Comparison of ENCODE assay signal across 24 mouse cellular contexts in the genomic region with DNA sequence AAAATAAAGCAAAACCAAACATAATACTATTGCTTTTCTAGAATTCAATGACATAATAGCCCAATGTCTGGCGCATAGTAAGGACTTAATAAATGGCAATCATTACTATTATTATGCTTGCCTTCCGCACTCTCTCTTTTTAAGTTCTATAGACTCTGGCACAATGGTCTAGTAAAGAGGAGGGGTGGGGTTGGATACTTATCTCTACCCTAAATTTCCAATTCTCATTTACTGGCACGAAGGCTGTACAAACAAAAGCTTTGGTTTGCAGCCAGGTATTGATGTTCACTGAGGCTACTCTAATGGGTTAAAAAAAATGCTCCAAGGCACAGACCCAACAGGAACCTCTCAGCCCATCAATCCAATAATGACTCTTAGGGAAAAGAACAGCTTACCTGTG.
DNase-seq lines count a peak whose midpoint lies in the region; ATAC-seq and TF ChIP-seq lines count a peak whose summit lies in the region.
"Had no signal": no experiment of that assay in that cellular context is flagged by ENCODE, and none has a peak within 500 bp of the region (broad histone marks: within the 10 kb centered on the region; RNA-seq: fewer than 3 reads in every experiment).

No protein-coding gene starts in this region.

- no peaks in the 10 kb centered on the region for H3K36me3 ChIP-seq in forebrain, embryonic 12.5 days (replicated peaks)
- H3K36me3 ChIP-seq in forebrain, postnatal 0 days (ENCODE audit: insufficient read depth): no peaks in the 10 kb centered on the region
- no peaks in the 10 kb centered on the region for H3K36me3 ChIP-seq in forebrain, embryonic 15.5 days
- H3K36me3 ChIP-seq: embryonic facial prominence, embryonic 10.5 days; embryonic facial prominence, embryonic 13.5 days; G1E; hindbrain, embryonic 12.5 days; hindbrain, embryonic 15.5 days had no signal

- H3K9ac ChIP-seq in forebrain, embryonic 12.5 days: no peak overlapping the region
- no peak overlapping the region for H3K9ac ChIP-seq in forebrain, postnatal 0 days
- no peak overlapping the region for H3K9ac ChIP-seq in forebrain, embryonic 15.5 days (replicated peaks)
- H3K9ac ChIP-seq: embryonic facial prominence, embryonic 13.5 days; hindbrain, embryonic 12.5 days; hindbrain, embryonic 15.5 days had no signal

- peaks cover 15% of the 10 kb centered on the region for H3K4me1 ChIP-seq in forebrain, embryonic 12.5 days
- no peaks in the 10 kb centered on the region for H3K4me1 ChIP-seq in forebrain, postnatal 0 days (ENCODE audit: insufficient read depth)
- H3K4me1 ChIP-seq in forebrain, embryonic 15.5 days: peaks cover 19% of the 10 kb centered on the region
- H3K4me1 ChIP-seq: embryonic facial prominence, embryonic 13.5 days; hindbrain, embryonic 15.5 days had no signal

- no peaks in the 10 kb centered on the region for H3K9me3 ChIP-seq in forebrain, embryonic 12.5 days
- H3K9me3 ChIP-seq in forebrain, postnatal 0 days (ENCODE audit: low read length): no peaks in the 10 kb centered on the region
- H3K9me3 ChIP-seq in forebrain, embryonic 15.5 days: no peaks in the 10 kb centered on the region
- H3K9me3 ChIP-seq: embryonic facial prominence, embryonic 10.5 days; embryonic facial prominence, embryonic 13.5 days; hindbrain, embryonic 12.5 days; hindbrain, embryonic 15.5 days had no signal

- no peak overlapping the region for H3K27ac ChIP-seq in forebrain, embryonic 12.5 days
- no peak overlapping the region for H3K27ac ChIP-seq in forebrain, postnatal 0 days (ENCODE audit: low read depth, low read length)
- no peak overlapping the region for H3K27ac ChIP-seq in forebrain, embryonic 15.5 days (replicated peaks)
- H3K27ac ChIP-seq: embryonic facial prominence, embryonic 10.5 days; embryonic facial prominence, embryonic 13.5 days; gastrocnemius, adult 2 months; hindbrain, embryonic 12.5 days; hindbrain, embryonic 15.5 days had no signal

- DNase-seq in forebrain, postnatal 0 days: no peak
- DNase-seq in brain, embryonic 14.5 days (ENCODE audit: low read depth): peak; percentile 63
- DNase-seq in cerebellum, adult 9-11 months: no peak
- no peak for DNase-seq in cerebellum, adult 11 months
- DNase-seq: adrenal gland, postnatal 10 days; adrenal gland, postnatal 36 days; cerebellum, adult 11-12 months; cerebellum, adult 8-10 months; cerebellum, postnatal 14 days; gastrocnemius, adult 2 months; gastrocnemius, postnatal 14 days; kidney, adult 9 months had no signal

- H3K4me2 ChIP-seq in forebrain, embryonic 12.5 days: no peak overlapping the region
- H3K4me2 ChIP-seq in forebrain, postnatal 0 days (ENCODE audit: low read depth): no peak overlapping the region
- no peak overlapping the region for H3K4me2 ChIP-seq in forebrain, embryonic 15.5 days (replicated peaks)
- H3K4me2 ChIP-seq: embryonic facial prominence, embryonic 13.5 days; heart, embryonic 11.5 days; hindbrain, embryonic 12.5 days; hindbrain, embryonic 15.5 days had no signal

- no peak overlapping the region for H3K4me3 ChIP-seq in forebrain, embryonic 12.5 days (replicated peaks)
- no peak overlapping the region for H3K4me3 ChIP-seq in forebrain, postnatal 0 days (ENCODE audit: low read depth, low read length)
- H3K4me3 ChIP-seq in forebrain, embryonic 15.5 days: no peak overlapping the region
- H3K4me3 ChIP-seq: embryonic facial prominence, embryonic 10.5 days; embryonic facial prominence, embryonic 13.5 days; erythroblast, embryonic 14.5 days; gastrocnemius, adult 2 months; hindbrain, embryonic 12.5 days; hindbrain, embryonic 15.5 days had no signal

- TF ChIP-seq POLR2A in brain, embryonic 14.5 days (IDR thresholded peaks at IDR 0.05; ENCODE audit: borderline replicate concordance, extremely low read depth, insufficient read depth, insufficient read length, poor library complexity, severe bottlenecking): no peak

- peak; percentile 33; the same call in 1 of the 2 replicates for ATAC-seq in forebrain, embryonic 12.5 days (ENCODE audit: low FRiP score)
- no peak for ATAC-seq in forebrain, postnatal 0 days
- peak; percentile 26 for ATAC-seq in forebrain, embryonic 15.5 days (replicated peaks)
- ATAC-seq: CD4-positive, CD25-positive, alpha-beta regulatory T cell, adult 4 months; intestine, postnatal 0 days; Patski had no signal

- TF ChIP-seq CTCF in forebrain, postnatal 0 days (IDR thresholded peaks at IDR 0.05; ENCODE audit: low read depth): no peak
- no peak for TF ChIP-seq CTCF in brain, embryonic 14.5 days (IDR thresholded peaks at IDR 0.05; ENCODE audit: borderline replicate concordance, extremely low read depth, insufficient read depth, insufficient read length)

- WGBS in forebrain, embryonic 12.5 days: 11% methylated on average over 3 of the region's 3 CpGs
- 21% methylated on average over 3 of the region's 3 CpGs for WGBS in forebrain, postnatal 0 days
- WGBS in forebrain, embryonic 15.5 days: 9% methylated on average over 3 of the region's 3 CpGs

- peaks cover 66% of the 10 kb centered on the region for H3K27me3 ChIP-seq in forebrain, embryonic 12.5 days
- H3K27me3 ChIP-seq in forebrain, postnatal 0 days (ENCODE audit: insufficient read depth, low read length): peaks cover 4% of the 10 kb centered on the region; the same call in 1 of the 2 replicates
- H3K27me3 ChIP-seq in forebrain, embryonic 15.5 days: 0 out of 2 replicates have a peak, but pooled peaks cover 3% of the 10 kb centered on the region
- H3K27me3 ChIP-seq: embryonic facial prominence, embryonic 13.5 days had no signal
